Mouse (Mus musculus) neural tube, embryonic 15.5 days (tissue): Measurements from ENCODE around the gene Spats1. TPM values are rescaled to one million over a fixed set of nuclear protein-coding genes. Genes with fewer than 3 reads are reported as not detected.

ENCODE experiments used
- ATAC-seq: fragments of 200-750 bp; cut with Nextera tagmentation; 2 replicates; pipeline ENCODE4 v1.8.0; 2017; ENCODE audit warnings: mild to moderate bottlenecking, moderate TSS enrichment, moderate library complexity; ENCODE audit not compliant: low FRiP score
- H3K27ac ChIP-seq: fragments of 300-500 bp; sonication (generic); replicated peaks from 2 replicates; pipeline ENCODE4 v1.5.1; 2015; ENCODE audit warnings: mild to moderate bottlenecking, inconsistent platforms
- H3K27me3 ChIP-seq: fragments of 300-500 bp; sonication (generic); replicated peaks from 2 replicates; pipeline ENCODE4 v1.6.1; 2015; ENCODE audit warnings: inconsistent platforms
- H3K36me3 ChIP-seq: fragments of 300-500 bp; sonication (generic); 2 replicates; pipeline ENCODE4 v1.6.1; 2015; ENCODE audit warnings: inconsistent platforms
- H3K4me1 ChIP-seq: fragments of 300-500 bp; sonication (generic); 2 replicates; pipeline ENCODE4 v1.6.1; 2015; ENCODE audit warnings: inconsistent platforms
- H3K4me2 ChIP-seq: fragments of 300-500 bp; sonication (generic); 2 replicates; pipeline ENCODE4 v1.6.1; 2015; ENCODE audit warnings: inconsistent platforms, mild to moderate bottlenecking, moderate library complexity
- H3K4me3 ChIP-seq: fragments of 300-500 bp; sonication (generic); replicated peaks from 2 replicates; pipeline ENCODE4 v1.5.1; 2015; ENCODE audit warnings: mild to moderate bottlenecking, inconsistent platforms
- H3K9ac ChIP-seq: fragments of 300-500 bp; sonication (generic); replicated peaks from 2 replicates; pipeline ENCODE4 v1.6.1; 2015; ENCODE audit warnings: mild to moderate bottlenecking, inconsistent platforms
- H3K9me3 ChIP-seq: fragments of 300-500 bp; sonication (generic); replicated peaks from 2 replicates; pipeline ENCODE4 v1.6.1; 2016; ENCODE audit warnings: inconsistent platforms
- WGBS: fragments of 180-500 bp; shearing (Covaris S2); methylation state at CpG from one replicate; pipeline ENCODE4 v1.1.7; 2015; ENCODE audit warnings: mixed read lengths; 5-methylcytosine and 5-hydroxymethylcytosine counted together
- polyA plus RNA-seq: library from polyadenylated mRNA; unstranded; fragments of >200 nt; fragmentation: Nextera tagmentation; extraction: Ambion mirVana; gene quantifications from 2 replicates; pipeline ENCODE4 v1.2.1, GENCODE M21; 2015

The Spats1 gene
- polyA plus RNA-seq, 1 experiment from 2014 or later, result 2.9 TPM

DNA sequence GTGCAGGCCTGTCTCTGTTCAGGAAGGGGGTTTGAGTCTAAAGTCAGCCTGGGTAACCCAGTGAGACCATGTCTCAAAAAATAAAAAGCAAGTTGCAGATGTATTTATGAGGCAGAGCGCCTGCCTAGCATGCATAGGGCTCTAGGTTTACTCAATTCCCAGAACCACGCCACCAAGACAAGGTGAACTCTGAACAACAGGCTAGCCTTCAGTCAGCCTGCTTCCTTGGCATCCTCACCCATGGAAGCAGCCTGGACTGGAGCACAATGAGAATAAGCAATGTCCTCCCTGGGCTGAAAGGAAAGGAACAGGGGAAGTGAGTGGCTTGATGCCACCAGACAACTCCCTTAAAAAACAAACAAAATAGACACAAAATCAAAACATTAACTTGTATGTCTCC is 77.2 kb downstream of the Spats1 start:
- Histone ChIP-seq H3K4me3 (no peak overlapping the region), H3K4me2 (no peak overlapping the region), H3K9me3 (no peaks in the 10 kb centered on the region), H3K27ac (no peak overlapping the region), H3K27me3 (no peaks in the 10 kb centered on the region), H3K36me3 (peaks cover 7% of the 10 kb centered on the region), H3K4me1 (peaks cover 20% of the 10 kb centered on the region), H3K9ac (no peak overlapping the region)
- 98% methylated on average over 2 of the region's 2 CpGs for WGBS
- ATAC-seq, result no peak

DNA sequence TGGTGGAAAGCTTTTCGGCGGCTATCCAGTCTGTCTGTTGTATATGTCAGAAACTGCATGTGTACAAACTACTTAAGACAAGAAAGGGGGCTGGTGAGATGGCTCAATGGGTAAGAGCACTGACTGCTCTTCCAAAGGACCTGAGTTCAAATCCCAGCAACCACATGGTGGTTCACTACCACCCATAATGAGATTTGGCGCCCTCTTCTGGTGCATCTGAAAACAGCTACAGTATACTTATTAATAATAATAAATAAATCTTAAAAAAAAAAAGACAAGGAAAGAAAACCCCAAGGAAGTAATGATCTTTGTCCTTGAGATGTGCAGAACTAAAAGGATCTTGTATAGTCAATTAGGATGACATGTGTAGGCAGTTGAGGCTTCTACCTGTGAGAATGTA is 77.7 kb downstream of the Spats1 start:
- Histone ChIP-seq H3K9me3 (no peaks in the 10 kb centered on the region), H3K9ac (no peak overlapping the region), H3K4me2 (no peak overlapping the region), H3K36me3 (peaks cover 12% of the 10 kb centered on the region), H3K4me1 (peaks cover 16% of the 10 kb centered on the region), H3K27me3 (no peaks in the 10 kb centered on the region), H3K4me3 (no peak overlapping the region), H3K27ac (no peak overlapping the region)
- no peak for ATAC-seq
- 75% methylated on average over 3 of the region's 3 CpGs for WGBS

DNA sequence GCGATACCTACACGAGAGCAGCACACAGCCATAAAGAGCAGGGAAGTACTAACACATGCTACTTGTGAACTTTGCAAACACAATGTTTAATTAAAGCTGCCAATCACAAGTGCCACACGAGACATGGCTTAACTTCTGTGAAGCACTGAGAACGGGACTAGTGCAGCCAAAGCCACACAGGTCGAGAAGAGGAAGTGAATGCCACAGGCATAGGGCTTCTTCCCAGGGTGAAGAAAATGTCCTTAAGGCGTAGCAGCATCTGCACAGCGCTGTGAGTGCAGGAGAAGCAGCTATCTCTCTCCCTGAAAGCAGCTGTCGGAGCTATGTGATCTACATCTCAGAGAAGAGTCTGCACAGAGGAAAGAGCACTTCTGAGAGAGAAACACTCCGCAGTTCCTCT is 80.6 kb downstream of the Spats1 start:
- Histone ChIP-seq H3K9ac (no peak overlapping the region), H3K36me3 (peaks cover 33% of the 10 kb centered on the region), H3K4me3 (no peak overlapping the region), H3K27ac (no peak overlapping the region), H3K4me1 (peaks cover 7% of the 10 kb centered on the region; the same call in 1 of the 2 replicates), H3K27me3 (no peaks in the 10 kb centered on the region), H3K4me2 (no peak overlapping the region), H3K9me3 (no peaks in the 10 kb centered on the region)
- WGBS, result 81% methylated on average over 9 of the region's 9 CpGs
- no peak for ATAC-seq

DNA sequence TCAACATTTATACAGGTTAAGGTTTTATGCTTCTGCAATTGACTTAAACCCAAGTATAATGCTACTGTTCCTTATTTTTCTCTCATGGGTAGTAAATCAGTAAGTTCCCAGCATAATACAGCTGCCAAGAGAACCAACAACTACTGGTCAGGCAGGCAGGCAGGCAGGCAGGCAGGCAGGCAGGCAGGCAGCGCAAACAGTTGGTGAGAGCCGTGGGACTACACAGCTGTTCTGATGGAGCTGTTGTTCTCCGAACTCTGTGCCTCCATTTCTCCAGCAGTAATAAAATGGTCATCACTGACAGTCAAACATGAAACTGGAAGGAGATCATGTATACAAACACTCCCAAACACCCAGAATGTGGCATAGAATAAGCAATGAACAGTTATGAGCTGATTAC is 81.5 kb downstream of the Spats1 start:
- no peak for ATAC-seq
- 69% methylated on average over 3 of the region's 3 CpGs for WGBS

More for the DNA sequence above, 81.5 kb downstream of the Spats1 start:
- Histone ChIP-seq H3K27me3 (no peaks in the 10 kb centered on the region), H3K4me2 (no peak overlapping the region), H3K27ac (no peak overlapping the region), H3K4me3 (no peak overlapping the region), H3K9ac (no peak overlapping the region), H3K4me1 (peaks cover 6% of the 10 kb centered on the region; the same call in 1 of the 2 replicates), H3K9me3 (no peaks in the 10 kb centered on the region), H3K36me3 (peaks cover 35% of the 10 kb centered on the region)

Other genes with a start within 250 kb of the Spats1 start
- gene Cdc5l, start 41.7 kb downstream of the Spats1 start, polyA plus RNA-seq, result 57.1 and 62.0 TPM in 2 replicates
- gene Aars2, start 31.4 kb upstream of the Spats1 start, polyA plus RNA-seq, result 18.0 and 19.4 TPM in 2 replicates
- 2.9 and 3.6 TPM in 2 replicates for gene Tcte1, start 48.0 kb upstream of the Spats1 start, polyA plus RNA-seq
- 21.2 and 25.6 TPM in 2 replicates for gene Tmem151b, start 74.3 kb upstream of the Spats1 start, polyA plus RNA-seq
- gene Nfkbie, start 80.3 kb upstream of the Spats1 start, polyA plus RNA-seq, result 4.8 and 10.1 TPM in 2 replicates
- gene Slc35b2, start 88.5 kb upstream of the Spats1 start, polyA plus RNA-seq, result 86.3 and 99.5 TPM in 2 replicates
- gene Hsp90ab1, start 97.9 kb upstream of the Spats1 start, polyA plus RNA-seq, result 1,466 and 1,575 TPM in 2 replicates
- gene Slc29a1, start 124.2 kb upstream of the Spats1 start, polyA plus RNA-seq, result 42.8 and 77.5 TPM in 2 replicates
- gene Mymx, start 126.7 kb upstream of the Spats1 start, polyA plus RNA-seq, result 1.5 and 1.6 TPM in 2 replicates
- gene Capn11, start 183.9 kb upstream of the Spats1 start, polyA plus RNA-seq, result 0.77 and 1.2 TPM in 2 replicates
- gene Mrpl14, start 210.9 kb upstream of the Spats1 start, polyA plus RNA-seq, result 129 and 132 TPM in 2 replicates
- 123 and 145 TPM in 2 replicates for gene Tmem63b, start 211.5 kb upstream of the Spats1 start, polyA plus RNA-seq